Mouse (Mus musculus): ENCODE data around the gene Sh2b3.

Gene Sh2b3

GRCm38 (mm10) chr5:121824121-121824520 lies 13.3 kb downstream of the Sh2b3 start:
- in situ Hi-C loops (cut with MboI, MseI), result no loop called here

GRCm38 (mm10) chr5:121823668-121824067 lies 13.8 kb downstream of the Sh2b3 start:
- in situ Hi-C loops (cut with MboI, MseI), result no loop called here

GRCm38 (mm10) chr5:121822786-121823505 lies 14.5 kb downstream of the Sh2b3 start:
- in situ Hi-C loops (cut with MboI, MseI), result no loop called here

GRCm38 (mm10) chr5:121821552-121821951 lies 15.9 kb downstream of the Sh2b3 start:
- in situ Hi-C loops (cut with MboI, MseI), result no loop called here

- in situ Hi-C loops (cut with MboI, MseI), result no loop called here
Measured at GRCm38 (mm10) chr5:121821116-121821515, 16.3 kb downstream of the Sh2b3 start.

GRCm38 (mm10) chr5:121820657-121821056 lies 16.8 kb downstream of the Sh2b3 start:
- in situ Hi-C loops (cut with MboI, MseI), result no loop called here

- in situ Hi-C loops (cut with MboI, MseI), result no loop called here
Measured at GRCm38 (mm10) chr5:121820161-121820560, 17.3 kb downstream of the Sh2b3 start.

- in situ Hi-C loops (cut with MboI, MseI), result no loop called here
Measured at GRCm38 (mm10) chr5:121819559-121819958, 17.9 kb downstream of the Sh2b3 start.

GRCm38 (mm10) chr5:121818862-121819261 lies 18.6 kb downstream of the Sh2b3 start:
- in situ Hi-C loops (cut with MboI, MseI), result no loop called here

GRCm38 (mm10) chr5:121818401-121818800 lies 19.0 kb downstream of the Sh2b3 start:
- in situ Hi-C loops (cut with MboI, MseI), result no loop called here

- in situ Hi-C loops (cut with MboI, MseI), result no loop called here
Measured at GRCm38 (mm10) chr5:121817551-121817950, 19.9 kb downstream of the Sh2b3 start.

- in situ Hi-C loops (cut with MboI, MseI), result no loop called here
Measured at GRCm38 (mm10) chr5:121816611-121817010, 20.8 kb downstream of the Sh2b3 start.

- in situ Hi-C loops (cut with MboI, MseI), result no loop called here
Measured at GRCm38 (mm10) chr5:121815867-121816380, 21.5 kb downstream of the Sh2b3 start.

GRCm38 (mm10) chr5:121815067-121815466 lies 22.4 kb downstream of the Sh2b3 start:
- in situ Hi-C loops (cut with MboI, MseI), result no loop called here

- in situ Hi-C loops (cut with MboI, MseI), result loop anchor here (5.0 kb wide), 1 partner anchor 34 kb away; the partner anchor contains the start of gene Pheta1
Measured at GRCm38 (mm10) chr5:121813744-121814143, 23.7 kb downstream of the Sh2b3 start.

GRCm38 (mm10) chr5:121812526-121813243 lies 24.8 kb downstream of the Sh2b3 start:
- in situ Hi-C loops (cut with MboI, MseI), result loop anchor here (5.0 kb wide), 1 partner anchor 35 kb away; the partner anchor contains the start of gene Pheta1

- in situ Hi-C loops (cut with MboI, MseI), result loop anchor here (5.0 kb wide), 1 partner anchor 36 kb away; the partner anchor contains the start of gene Pheta1
Measured at GRCm38 (mm10) chr5:121811485-121811931, 25.9 kb downstream of the Sh2b3 start.

- in situ Hi-C loops (cut with MboI, MseI), result loop anchor here (5.0 kb wide), 1 partner anchor 37 kb away; the partner anchor contains the start of gene Pheta1
Measured at GRCm38 (mm10) chr5:121810331-121811151, 26.9 kb downstream of the Sh2b3 start.

- in situ Hi-C loops (cut with MboI, MseI), result loop anchor here (5.0 kb wide), 1 partner anchor 38 kb away; the partner anchor contains the start of gene Pheta1
Measured at GRCm38 (mm10) chr5:121809667-121810224, 27.7 kb downstream of the Sh2b3 start.

GRCm38 (mm10) chr5:121808202-121808601 lies 29.2 kb downstream of the Sh2b3 start:
- in situ Hi-C loops (cut with MboI, MseI), result no loop called here

GRCm38 (mm10) chr5:121807186-121807585 lies 30.3 kb downstream of the Sh2b3 start:
- in situ Hi-C loops (cut with MboI, MseI), result no loop called here
